Mouse (Mus musculus) kidney, adult 2 months (tissue): ENCODE measurements around the gene Larp1. TPM values are rescaled to one million over a fixed set of nuclear protein-coding genes. Genes with fewer than 3 reads are reported as not detected.
"Not testable (repeated sequence)": the region's sequence is repeated elsewhere in the genome, so short reads cannot be mapped to it uniquely, and the experiment has no call there.

Source experiments
- DNase-seq: peaks from one replicate; pipeline ENCODE4 v3.0.0; 2021
- H3K27ac ChIP-seq: fragments of 200-500 bp; 2 replicates; pipeline ENCODE4 v1.5.1; 2012; ENCODE audit warnings: low read depth, low read length, control low read depth, inconsistent platforms; ENCODE audit not compliant: insufficient read depth
- H3K27me3 ChIP-seq: fragments of 200-500 bp; replicated peaks from 2 replicates; pipeline ENCODE4 v1.6.1; 2012; ENCODE audit warnings: mild to moderate bottlenecking, moderate library complexity, low read length, inconsistent platforms; ENCODE audit not compliant: control insufficient read depth, insufficient read depth
- H3K36me3 ChIP-seq: fragments of 200-500 bp; 2 replicates; pipeline ENCODE4 v1.6.1; 2012; ENCODE audit warnings: mild to moderate bottlenecking, moderate library complexity, low read length, inconsistent platforms; ENCODE audit not compliant: control insufficient read depth, insufficient read depth
- H3K4me1 ChIP-seq: fragments of 200-500 bp; 2 replicates; pipeline ENCODE4 v1.6.1; 2011; ENCODE audit warnings: low read length; ENCODE audit not compliant: control insufficient read depth, insufficient read depth
- H3K4me3 ChIP-seq: fragments of 200-500 bp; 2 replicates; pipeline ENCODE4 v1.5.1; 2011; ENCODE audit warnings: mild to moderate bottlenecking, low read depth, low read length, control low read depth; ENCODE audit not compliant: insufficient read depth
- CTCF ChIP-seq: fragments of 200-500 bp; conservative IDR thresholded peaks from 2 replicates; pipeline ENCODE4 v1.5.1; 2011; ENCODE audit warnings: low read depth, mild to moderate bottlenecking, control low read depth, low read length, moderate library complexity, mixed read lengths; ENCODE audit not compliant: insufficient read depth, insufficient read length
- POLR2A ChIP-seq: fragments of 200-500 bp; IDR thresholded peaks from one replicate; pipeline ENCODE4 v1.6.1; 2011; ENCODE audit warnings: low read depth, low read length, control low read depth
- WGBS: fragments of 180-500 bp; shearing (Covaris S2); methylation state at CpG from one replicate; pipeline ENCODE4 v1.1.7; 2018; 5-methylcytosine and 5-hydroxymethylcytosine counted together
- polyA plus RNA-seq: library from polyadenylated mRNA; depleted of rRNA; stranded (reverse); fragments of >200 nt; gene quantifications from 2 replicates; pipeline ENCODE4 v1.2.3, GENCODE M21; 2012

Gene Larp1
- polyA plus RNA-seq, 1 experiment: 36.8 TPM

DNA sequence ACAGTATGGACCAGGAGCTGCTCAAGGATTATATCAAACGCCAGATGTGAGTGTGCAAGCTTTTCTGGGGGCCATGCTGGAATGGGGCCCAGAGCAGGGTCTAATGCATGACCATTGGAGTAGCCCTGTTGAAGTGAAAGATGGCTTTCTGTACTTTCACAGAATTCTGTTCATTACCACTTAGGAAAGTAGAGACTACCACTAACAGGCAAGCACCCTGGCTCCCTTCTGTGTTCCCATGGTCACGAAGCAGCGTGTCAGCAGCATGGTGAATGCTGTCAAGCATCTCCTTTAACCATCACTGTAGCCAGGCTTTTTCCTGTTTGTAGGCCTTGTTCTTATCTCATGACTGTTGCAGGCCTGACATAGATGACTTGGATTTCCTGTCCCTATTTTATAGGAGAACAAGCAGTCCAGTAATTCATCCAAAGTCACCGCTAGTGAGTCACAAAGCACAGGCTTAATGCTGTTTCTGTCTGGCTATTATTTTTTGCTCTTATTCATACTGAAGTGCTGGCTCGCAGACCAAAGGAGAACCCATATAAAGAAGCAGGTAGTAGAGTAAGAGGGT is 34.1 kb downstream of the Larp1 start:
- Histone ChIP-seq H3K4me3 (no peak overlapping the region), H3K36me3 (no peaks in the 10 kb centered on the region; the same call in 1 of the 2 replicates), H3K27me3 (no peaks in the 10 kb centered on the region), H3K27ac (no peak overlapping the region), H3K4me1 (no peaks in the 10 kb centered on the region; the same call in 1 of the 2 replicates)
- DNase-seq: no peak
- TF ChIP-seq CTCF: no peak
- TF ChIP-seq POLR2A: no peak
- 69% methylated on average over 5 of the region's 5 CpGs for WGBS

DNA sequence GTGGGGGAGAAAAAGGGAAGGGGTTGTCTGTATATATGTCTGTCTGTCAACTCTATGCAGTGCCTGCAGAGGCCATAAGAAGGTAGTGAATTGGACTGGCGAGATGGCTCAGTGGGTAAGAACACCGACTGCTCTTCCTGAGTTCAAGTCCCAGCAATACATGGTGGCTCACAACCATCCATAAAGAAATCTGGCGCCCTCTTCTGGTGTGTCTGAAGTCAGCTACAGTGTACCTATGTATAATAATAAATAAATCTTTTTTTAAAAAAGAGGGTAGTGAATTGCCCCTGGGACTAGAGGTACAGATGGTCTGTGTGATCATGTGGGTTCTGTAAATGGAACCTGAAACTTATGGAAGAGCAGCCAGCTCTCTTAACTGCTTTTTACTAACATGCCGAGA is 37.6 kb downstream of the Larp1 start:
- 76% methylated on average over 4 of the region's 4 CpGs for WGBS
- 0 out of 2 replicates have a peak, but pooled peaks have one; percentile 9 for TF ChIP-seq CTCF
- no peak for TF ChIP-seq POLR2A
- DNase-seq: peak; percentile 29
- H3K27me3 ChIP-seq: no peaks in the 10 kb centered on the region
- H3K27ac ChIP-seq: no peak overlapping the region
- no peaks in the 10 kb centered on the region; the same call in 1 of the 2 replicates for H3K4me1 ChIP-seq
- H3K4me3 ChIP-seq: no peak overlapping the region
- peaks cover 2% of the 10 kb centered on the region for H3K36me3 ChIP-seq

DNA sequence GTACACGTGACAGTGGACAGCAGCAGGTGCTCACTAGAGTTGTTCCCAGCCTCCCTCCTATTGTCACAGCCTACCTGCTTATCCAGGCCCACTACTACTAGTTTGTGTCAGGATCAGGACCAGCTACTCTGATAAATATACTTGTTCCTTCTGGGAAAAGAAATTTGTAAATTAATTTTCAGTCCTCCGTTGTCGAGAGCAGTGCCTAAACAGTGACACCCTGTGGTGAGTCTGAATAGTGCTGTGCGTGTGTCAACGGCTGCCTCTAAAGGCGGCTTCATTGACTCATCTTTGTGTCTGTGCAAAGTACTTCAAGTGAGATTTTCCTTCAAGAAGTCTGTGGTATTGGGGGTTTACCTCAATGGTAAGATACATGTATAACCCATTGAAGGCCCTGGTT is 48.6 kb downstream of the Larp1 start:
- TF ChIP-seq POLR2A: no peak
- peak; percentile 75 for TF ChIP-seq CTCF
- peak; percentile 46 for DNase-seq
- Histone ChIP-seq H3K4me1 (no peaks in the 10 kb centered on the region), H3K4me3 (no peak overlapping the region), H3K27me3 (no peaks in the 10 kb centered on the region), H3K36me3 (peaks cover 6% of the 10 kb centered on the region), H3K27ac (no peak overlapping the region)
- 28% methylated on average over 6 of the region's 6 CpGs for WGBS

DNA sequence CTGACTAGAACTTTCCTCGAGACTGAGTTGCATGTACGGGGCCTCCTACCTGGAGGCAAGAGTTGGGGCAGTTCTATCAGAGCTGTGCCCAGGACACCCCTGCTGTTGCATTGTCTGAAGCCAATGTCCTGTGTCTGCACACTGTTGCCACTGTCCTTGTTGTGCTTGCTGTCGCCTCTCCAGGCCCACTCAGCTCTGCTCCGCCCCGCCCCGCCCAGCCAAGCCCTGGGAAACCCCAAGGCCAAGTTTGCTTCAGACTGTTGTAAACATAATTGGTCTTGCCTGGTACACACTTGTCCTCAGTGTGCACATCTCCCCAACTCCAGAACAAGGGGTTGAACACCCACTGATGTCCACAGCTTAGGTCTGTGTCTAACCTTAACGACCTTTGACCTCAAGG is 50.9 kb downstream of the Larp1 start:
- not testable (repeated sequence) for H3K27ac ChIP-seq, H3K36me3 ChIP-seq, H3K4me1 ChIP-seq, H3K4me3 ChIP-seq, DNase-seq, H3K27me3 ChIP-seq
- 93% methylated on average over 7 of the region's 7 CpGs for WGBS

DNA sequence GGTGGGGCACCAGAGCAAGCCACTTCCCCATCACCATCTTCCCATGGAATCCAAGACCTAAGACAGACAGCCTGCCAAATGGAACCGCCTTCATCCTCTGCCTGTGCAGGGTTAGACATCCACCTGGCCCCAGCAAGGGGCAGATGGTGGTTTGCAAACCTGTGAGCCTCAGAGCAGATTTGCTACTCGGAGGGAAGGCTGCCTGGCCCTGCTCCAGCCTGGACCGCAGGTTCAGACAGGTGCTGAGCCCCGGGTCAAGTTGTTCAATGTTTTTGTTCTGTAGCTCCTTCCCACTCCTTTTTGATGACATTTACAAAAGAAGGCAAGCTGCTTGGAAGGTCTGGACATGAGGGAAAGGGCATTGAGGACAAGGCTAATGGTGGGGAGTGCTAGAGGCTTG is 52.4 kb downstream of the Larp1 start:
- 79% methylated on average over 4 of the region's 4 CpGs for WGBS
- not testable (repeated sequence) for H3K27me3 ChIP-seq, H3K4me1 ChIP-seq, DNase-seq, H3K36me3 ChIP-seq, H3K4me3 ChIP-seq, H3K27ac ChIP-seq

DNA sequence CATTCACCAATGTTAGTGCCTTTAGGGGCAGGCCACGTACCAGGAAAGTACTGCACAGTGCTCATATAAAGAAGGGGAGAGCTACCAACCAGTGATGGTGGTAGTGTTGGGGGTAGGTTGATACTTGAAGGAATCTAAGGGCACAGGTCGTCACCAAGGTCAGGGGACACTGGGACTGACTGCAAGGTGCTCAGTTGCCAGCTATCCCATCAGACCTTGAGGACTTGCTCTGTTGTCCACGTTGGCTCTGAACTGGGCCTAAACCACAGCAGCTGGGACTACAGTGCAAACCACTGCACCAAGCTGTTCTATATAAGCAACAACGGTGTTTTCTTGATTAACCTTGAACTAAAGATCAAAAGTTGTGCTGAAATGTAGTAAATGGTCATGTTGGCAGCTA is 53.7 kb downstream of the Larp1 start:
- Histone ChIP-seq H3K36me3 (peaks cover 3% of the 10 kb centered on the region; the same call in 1 of the 2 replicates), H3K4me1 (no peaks in the 10 kb centered on the region), H3K27me3 (no peaks in the 10 kb centered on the region), H3K27ac (no peak overlapping the region), H3K4me3 (no peak overlapping the region)
- 87% methylated on average over 4 of the region's 4 CpGs for WGBS
- TF ChIP-seq POLR2A: no peak
- TF ChIP-seq CTCF: no peak
- DNase-seq: no peak

DNA sequence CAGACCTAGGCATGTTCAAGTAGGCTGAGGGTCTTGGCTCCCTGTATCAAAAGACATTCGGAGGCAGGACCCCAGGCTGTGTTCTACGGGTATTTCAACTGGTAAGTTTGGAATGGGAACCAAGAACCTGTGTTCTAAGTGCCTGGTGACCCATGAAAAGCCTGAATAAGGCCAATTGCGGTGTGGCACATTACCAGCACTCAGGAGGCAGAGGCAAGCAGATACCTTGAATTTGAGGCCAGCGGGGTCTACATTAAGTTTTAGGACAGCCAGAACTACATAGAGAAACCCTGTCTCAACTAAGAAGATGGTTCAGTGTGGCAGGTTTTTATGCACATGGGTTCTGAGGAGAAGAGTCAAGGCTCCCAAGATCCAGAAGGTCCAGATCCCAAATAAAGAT is 56.2 kb downstream of the Larp1 start:
- Histone ChIP-seq H3K27me3 (no peaks in the 10 kb centered on the region), H3K4me3 (no peak overlapping the region), H3K4me1 (no peaks in the 10 kb centered on the region), H3K36me3 (no peaks in the 10 kb centered on the region), H3K27ac (no peak overlapping the region)
- DNase-seq: no peak
- WGBS: 74% methylated on average over 4 of the region's 4 CpGs
- no peak for TF ChIP-seq POLR2A
- TF ChIP-seq CTCF: no peak

DNA sequence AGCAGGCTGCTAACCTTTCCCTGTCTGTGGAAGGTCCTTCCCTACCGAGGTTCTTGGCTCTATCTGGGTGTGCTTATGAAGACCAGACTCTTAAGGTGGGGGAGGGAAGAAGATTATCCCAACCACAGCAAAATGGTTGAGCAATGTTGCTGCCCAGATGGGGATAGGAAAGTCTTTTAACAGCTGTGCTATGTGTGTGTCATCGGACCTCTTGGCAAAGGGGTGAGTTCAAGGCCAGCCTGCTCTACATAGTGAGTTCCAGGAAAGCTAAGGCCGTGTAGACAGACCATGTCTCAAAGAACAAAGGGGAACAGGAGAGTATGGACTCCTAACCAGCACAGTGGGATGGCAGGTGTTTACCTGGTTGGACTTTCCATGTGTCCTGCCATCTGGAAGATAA is 64.1 kb downstream of the Larp1 start:
- WGBS: 73% methylated on average over 3 of the region's 3 CpGs

More for the DNA sequence above, 64.1 kb downstream of the Larp1 start:
- Histone ChIP-seq H3K36me3 (no peaks in the 10 kb centered on the region), H3K27me3 (no peaks in the 10 kb centered on the region), H3K4me3 (no peak overlapping the region), H3K4me1 (no peaks in the 10 kb centered on the region), H3K27ac (no peak overlapping the region)
- DNase-seq: no peak
- TF ChIP-seq CTCF (no peak), POLR2A (no peak)
